Mouse (Mus musculus): ENCODE results near the gene Mycl. TPM values are rescaled to one million over a fixed set of nuclear protein-coding genes. Genes with fewer than 3 reads are reported as not detected.

Mycl gene
- polyA plus RNA-seq, 1 experiment from 2014 or later, result 46.3 TPM

- Histone ChIP-seq H3K4me1 (ENCODE audit: control insufficient read depth, insufficient read depth, low read length) (peaks cover 7% of the 10 kb centered on the region), H3K27ac (replicated peaks; ENCODE audit: low read depth, low read length) (no peak overlapping the region), H3K36me3 (replicated peaks; ENCODE audit: control insufficient read depth, insufficient read depth, low read depth, low read length) (no peaks in the 10 kb centered on the region), H3K9me3 (replicated peaks; ENCODE audit: control insufficient read depth, low read length) (no peaks in the 10 kb centered on the region), H3K9ac (replicated peaks; ENCODE audit: low read length) (peak overlapping the region; percentile 77), H3K27me3 (ENCODE audit: control insufficient read depth, insufficient read depth, low read length) (no peaks in the 10 kb centered on the region), H3K4me3 (ENCODE audit: low read depth, low read length) (peak overlapping the region; percentile 65), H3K4me2 (ENCODE audit: low read depth, low read length) (peak overlapping the region; percentile 97)
- peak; percentile 10 for DNase-seq (ENCODE audit: low spot score)
- no peak for ATAC-seq (replicated peaks; ENCODE audit: insufficient number of reproducible peaks, low FRiP score, low TSS enrichment, low read depth)
- 4% methylated on average over 8 of the region's 8 CpGs for WGBS
These were observed 35.6 kb upstream of the Mycl start for GRCm38 (mm10) chr4:122959816-122960215.

GRCm38 (mm10) chr4:122960321-122961099 is 34.9 kb upstream of the Mycl start:
- H3K27me3 ChIP-seq (ENCODE audit: control insufficient read depth, insufficient read depth, low read length), result no peaks in the 10 kb centered on the region

GRCm38 (mm10) chr4:122961100-122961567 is 34.3 kb upstream of the Mycl start, which contains the start of gene Mfsd2a:
Gene Mfsd2a, minus strand, starts transcription at chr4:122961188.
- H3K4me3 ChIP-seq (ENCODE audit: low read depth, low read length), result peak within 1 kb of the TSS; percentile 65
- no peaks in the 10 kb centered on the region for H3K9me3 ChIP-seq (replicated peaks; ENCODE audit: control insufficient read depth, low read length)
- DNase-seq (ENCODE audit: low spot score) (peak; percentile 88), ATAC-seq (replicated peaks; ENCODE audit: insufficient number of reproducible peaks, low FRiP score, low TSS enrichment, low read depth) (peak; percentile 75)
- 0 out of 2 replicates have a peak within 1 kb of the TSS, but pooled peaks have one; percentile 4 for H3K27ac ChIP-seq (replicated peaks; ENCODE audit: low read depth, low read length)
- no peaks in the 10 kb centered on the region for H3K27me3 ChIP-seq (ENCODE audit: control insufficient read depth, insufficient read depth, low read length)
- under 1% methylated on average over 27 of the region's 27 CpGs for WGBS
- peak within 1 kb of the TSS; percentile 97 for H3K4me2 ChIP-seq (ENCODE audit: low read depth, low read length)
- no peaks in the 10 kb centered on the region for H3K36me3 ChIP-seq (replicated peaks; ENCODE audit: control insufficient read depth, insufficient read depth, low read depth, low read length)
- no peaks in the 10 kb centered on the region; the same call in 1 of the 2 replicates for H3K4me1 ChIP-seq (ENCODE audit: control insufficient read depth, insufficient read depth, low read length)
- peak within 1 kb of the TSS; percentile 77 for H3K9ac ChIP-seq (replicated peaks; ENCODE audit: low read length)

More at GRCm38 (mm10) chr4:122960321-122961099, 34.9 kb upstream of the Mycl start:
- H3K4me1 ChIP-seq (ENCODE audit: control insufficient read depth, insufficient read depth, low read length), result peaks cover 3% of the 10 kb centered on the region; the same call in 1 of the 2 replicates
- peak overlapping the region; percentile 97 for H3K4me2 ChIP-seq (ENCODE audit: low read depth, low read length)
- peak; percentile 78 for DNase-seq (ENCODE audit: low spot score)
- peak overlapping the region; percentile 65 for H3K4me3 ChIP-seq (ENCODE audit: low read depth, low read length)
- no peaks in the 10 kb centered on the region for H3K36me3 ChIP-seq (replicated peaks; ENCODE audit: control insufficient read depth, insufficient read depth, low read depth, low read length)
- peak; percentile 54 for ATAC-seq (replicated peaks; ENCODE audit: insufficient number of reproducible peaks, low FRiP score, low TSS enrichment, low read depth)
- H3K27ac ChIP-seq (replicated peaks; ENCODE audit: low read depth, low read length), result 0 out of 2 replicates have a peak overlapping the region, but pooled peaks have one; percentile 4
- under 1% methylated on average over 43 of the region's 43 CpGs for WGBS
- H3K9me3 ChIP-seq (replicated peaks; ENCODE audit: control insufficient read depth, low read length), result no peaks in the 10 kb centered on the region
- peak overlapping the region; percentile 77 for H3K9ac ChIP-seq (replicated peaks; ENCODE audit: low read length)

GRCm38 (mm10) chr4:122961589-122961988 is 33.9 kb upstream of the Mycl start:
- ATAC-seq (replicated peaks; ENCODE audit: insufficient number of reproducible peaks, low FRiP score, low TSS enrichment, low read depth) (no peak), DNase-seq (ENCODE audit: low spot score) (peak; percentile 8)
- H3K36me3 ChIP-seq (replicated peaks; ENCODE audit: control insufficient read depth, insufficient read depth, low read depth, low read length), result no peaks in the 10 kb centered on the region
- H3K4me3 ChIP-seq (ENCODE audit: low read depth, low read length), result peak overlapping the region; percentile 65; the same call in 1 of the 2 replicates
- peak overlapping the region; percentile 77; the same call in 1 of the 2 replicates for H3K9ac ChIP-seq (replicated peaks; ENCODE audit: low read length)
- no peaks in the 10 kb centered on the region for H3K27me3 ChIP-seq (ENCODE audit: control insufficient read depth, insufficient read depth, low read length)
- no peak overlapping the region for H3K27ac ChIP-seq (replicated peaks; ENCODE audit: low read depth, low read length)
- no peaks in the 10 kb centered on the region; the same call in 1 of the 2 replicates for H3K4me1 ChIP-seq (ENCODE audit: control insufficient read depth, insufficient read depth, low read length)
- 24% methylated on average over 6 of the region's 6 CpGs for WGBS
- H3K4me2 ChIP-seq (ENCODE audit: low read depth, low read length), result peak overlapping the region; percentile 97
- no peaks in the 10 kb centered on the region for H3K9me3 ChIP-seq (replicated peaks; ENCODE audit: control insufficient read depth, low read length)

GRCm38 (mm10) chr4:122962751-122963150 is 32.7 kb upstream of the Mycl start:
- H3K27ac ChIP-seq (replicated peaks; ENCODE audit: low read depth, low read length), result no peak overlapping the region
- DNase-seq (ENCODE audit: low spot score) (peak; percentile 22), ATAC-seq (replicated peaks; ENCODE audit: insufficient number of reproducible peaks, low FRiP score, low TSS enrichment, low read depth) (no peak)
- no peak overlapping the region for H3K9ac ChIP-seq (replicated peaks; ENCODE audit: low read length)
- no peaks in the 10 kb centered on the region; the same call in 1 of the 2 replicates for H3K4me1 ChIP-seq (ENCODE audit: control insufficient read depth, insufficient read depth, low read length)
- H3K4me3 ChIP-seq (ENCODE audit: low read depth, low read length), result no peak overlapping the region
- no peaks in the 10 kb centered on the region for H3K9me3 ChIP-seq (replicated peaks; ENCODE audit: control insufficient read depth, low read length)
- H3K27me3 ChIP-seq (ENCODE audit: control insufficient read depth, insufficient read depth, low read length), result no peaks in the 10 kb centered on the region
- H3K36me3 ChIP-seq (replicated peaks; ENCODE audit: control insufficient read depth, insufficient read depth, low read depth, low read length), result no peaks in the 10 kb centered on the region
- H3K4me2 ChIP-seq (ENCODE audit: low read depth, low read length), result no peak overlapping the region
- WGBS, result 33% methylated on average over 8 of the region's 8 CpGs

- Histone ChIP-seq H3K27me3 (ENCODE audit: control insufficient read depth, insufficient read depth, low read length) (no peaks in the 10 kb centered on the region), H3K36me3 (replicated peaks; ENCODE audit: control insufficient read depth, insufficient read depth, low read depth, low read length) (no peaks in the 10 kb centered on the region), H3K9me3 (replicated peaks; ENCODE audit: control insufficient read depth, low read length) (no peaks in the 10 kb centered on the region), H3K27ac (replicated peaks; ENCODE audit: low read depth, low read length) (no peak overlapping the region), H3K9ac (replicated peaks; ENCODE audit: low read length) (no peak overlapping the region), H3K4me2 (ENCODE audit: low read depth, low read length) (no peak overlapping the region), H3K4me3 (ENCODE audit: low read depth, low read length) (no peak overlapping the region), H3K4me1 (ENCODE audit: control insufficient read depth, insufficient read depth, low read length) (no peaks in the 10 kb centered on the region)
- DNase-seq (ENCODE audit: low spot score) (no peak), ATAC-seq (replicated peaks; ENCODE audit: insufficient number of reproducible peaks, low FRiP score, low TSS enrichment, low read depth) (no peak)
- WGBS, result 85% methylated on average over 4 of the region's 4 CpGs
These were observed 27.3 kb upstream of the Mycl start for GRCm38 (mm10) chr4:122968106-122968505.

GRCm38 (mm10) chr4:122971191-122971590 is 24.3 kb upstream of the Mycl start:
- Histone ChIP-seq H3K4me1 (ENCODE audit: control insufficient read depth, insufficient read depth, low read length) (no peaks in the 10 kb centered on the region), H3K9ac (replicated peaks; ENCODE audit: low read length) (no peak overlapping the region), H3K36me3 (replicated peaks; ENCODE audit: control insufficient read depth, insufficient read depth, low read depth, low read length) (no peaks in the 10 kb centered on the region), H3K4me2 (ENCODE audit: low read depth, low read length) (no peak overlapping the region), H3K27me3 (ENCODE audit: control insufficient read depth, insufficient read depth, low read length) (no peaks in the 10 kb centered on the region), H3K27ac (replicated peaks; ENCODE audit: low read depth, low read length) (no peak overlapping the region), H3K9me3 (replicated peaks; ENCODE audit: control insufficient read depth, low read length) (no peaks in the 10 kb centered on the region), H3K4me3 (ENCODE audit: low read depth, low read length) (no peak overlapping the region)
- DNase-seq (ENCODE audit: low spot score), result no peak
- 81% methylated on average over 4 of the region's 4 CpGs for WGBS
- ATAC-seq (replicated peaks; ENCODE audit: insufficient number of reproducible peaks, low FRiP score, low TSS enrichment, low read depth), result no peak

- H3K9ac ChIP-seq (replicated peaks; ENCODE audit: low read length), result no peak overlapping the region
- no peak overlapping the region for H3K4me2 ChIP-seq (ENCODE audit: low read depth, low read length)
- DNase-seq (ENCODE audit: low spot score) (no peak), ATAC-seq (replicated peaks; ENCODE audit: insufficient number of reproducible peaks, low FRiP score, low TSS enrichment, low read depth) (no peak)
- H3K9me3 ChIP-seq (replicated peaks; ENCODE audit: control insufficient read depth, low read length), result no peaks in the 10 kb centered on the region
- no peak overlapping the region for H3K27ac ChIP-seq (replicated peaks; ENCODE audit: low read depth, low read length)
- no peaks in the 10 kb centered on the region for H3K36me3 ChIP-seq (replicated peaks; ENCODE audit: control insufficient read depth, insufficient read depth, low read depth, low read length)
- H3K4me1 ChIP-seq (ENCODE audit: control insufficient read depth, insufficient read depth, low read length), result no peaks in the 10 kb centered on the region
- no peak overlapping the region for H3K4me3 ChIP-seq (ENCODE audit: low read depth, low read length)
- H3K27me3 ChIP-seq (ENCODE audit: control insufficient read depth, insufficient read depth, low read length), result no peaks in the 10 kb centered on the region
- WGBS, result 87% methylated on average over 4 of the region's 4 CpGs
These were observed 23.8 kb upstream of the Mycl start for GRCm38 (mm10) chr4:122971646-122972045.
